Mouse (Mus musculus) heart, adult 18-20 months (tissue): ENCODE results near the gene Gm26558. TPM values are rescaled to one million over a fixed set of nuclear protein-coding genes. Genes with fewer than 3 reads are reported as not detected.
A peak's percentile ranks its signal among the peaks of the same experiment; 100 is the strongest.

Experiments used
- DNase-seq, 2 experiments: peaks; one replicate each; pipeline ENCODE4 v3.0.0; 2021 to 2022; ENCODE audit warnings: mixed read lengths in 1 of 2
- total RNA-seq, 2 experiments: library from RNA; stranded (reverse); gene quantifications; 2 replicates each; pipeline ENCODE4 v1.2.3; 2021

Gene Gm26558
- total RNA-seq, 2 experiments from 2014 or later, result not detected

GRCm38 (mm10) chr2:70647681-70648080 lies 14.2 kb downstream of the Gm26558 start:
- no peak for DNase-seq

- DNase-seq, result no peak
These were observed 16.6 kb downstream of the Gm26558 start for GRCm38 (mm10) chr2:70645266-70645780.

- peak; percentile 24 to 37 for DNase-seq
These were observed 18.8 kb downstream of the Gm26558 start for GRCm38 (mm10) chr2:70642971-70643565.

GRCm38 (mm10) chr2:70640968-70641367 lies 20.9 kb downstream of the Gm26558 start:
- DNase-seq, result no peak

- DNase-seq, result no peak
These were observed 27.7 kb downstream of the Gm26558 start for GRCm38 (mm10) chr2:70634028-70634690.

- no peak for DNase-seq
These were observed 29.5 kb downstream of the Gm26558 start for GRCm38 (mm10) chr2:70632412-70632811.

- no peak for DNase-seq
These were observed 30.6 kb downstream of the Gm26558 start for GRCm38 (mm10) chr2:70631321-70631720.

GRCm38 (mm10) chr2:70629921-70630320 lies 32.0 kb downstream of the Gm26558 start:
- DNase-seq, result no peak

GRCm38 (mm10) chr2:70629339-70629761 lies 32.6 kb downstream of the Gm26558 start:
- no peak for DNase-seq

- DNase-seq, result no peak
These were observed 33.5 kb downstream of the Gm26558 start for GRCm38 (mm10) chr2:70628397-70628796.

GRCm38 (mm10) chr2:70625761-70626160 lies 36.1 kb downstream of the Gm26558 start:
- no peak for DNase-seq

GRCm38 (mm10) chr2:70622244-70622643 lies 39.7 kb downstream of the Gm26558 start:
- no peak for DNase-seq

- peak in 1 of 2 experiments; percentile 21 for DNase-seq
These were observed 41.7 kb downstream of the Gm26558 start for GRCm38 (mm10) chr2:70620225-70620624.

GRCm38 (mm10) chr2:70619232-70619835 lies 42.6 kb downstream of the Gm26558 start:
- DNase-seq, result no peak

- DNase-seq, result no peak
These were observed 45.3 kb downstream of the Gm26558 start for GRCm38 (mm10) chr2:70616617-70617016.

- no peak for DNase-seq
These were observed 45.8 kb downstream of the Gm26558 start for GRCm38 (mm10) chr2:70616076-70616475.

- DNase-seq, result peak in 1 of 2 experiments; percentile 18
These were observed 47.1 kb downstream of the Gm26558 start for GRCm38 (mm10) chr2:70614745-70615351.

Other genes starting within 250 kb of the Gm26558 start
- gene Sp5, start 187.2 kb downstream of the Gm26558 start, total RNA-seq, result not detected
- gene Erich2, start 153.3 kb downstream of the Gm26558 start, total RNA-seq, result 1 to 10 TPM in 1 of 2 experiments, not detected in 1; 1.3 TPM
- under 1 TPM in 1 of 2 experiments, not detected in 1; 0.17 TPM for gene Gad1, start 109.0 kb downstream of the Gm26558 start, total RNA-seq
- 10 to 100 TPM; 58.0 to 61.3 TPM for gene Gorasp2, start 532 bp downstream of the Gm26558 start, total RNA-seq
- 10 to 100 TPM; 27.0 to 33.3 TPM for gene Tlk1, start 163.6 kb upstream of the Gm26558 start, total RNA-seq